Mouse (Mus musculus) lung, embryonic 16.5 days (tissue): ENCODE measurements around the gene Ano1. TPM values are rescaled to one million over a fixed set of nuclear protein-coding genes. Genes with fewer than 3 reads are reported as not detected.

Experiments
- ATAC-seq: fragments of 200-750 bp; cut with Nextera tagmentation; 2 replicates; pipeline ENCODE4 v1.8.0; 2017; ENCODE audit warnings: low read depth, mild to moderate bottlenecking, moderate library complexity
- H3K27ac ChIP-seq: fragments of 300-500 bp; sonication (generic); 2 replicates; pipeline ENCODE4 v1.5.1; 2014; ENCODE audit warnings: mild to moderate bottlenecking, control low read depth, low read length
- H3K27me3 ChIP-seq: fragments of 300-500 bp; sonication (generic); 2 replicates; pipeline ENCODE4 v1.6.1; 2014; ENCODE audit warnings: low read depth, low read length, mixed read lengths; ENCODE audit not compliant: control insufficient read depth, insufficient read depth
- H3K36me3 ChIP-seq: fragments of 300-500 bp; sonication (generic); 2 replicates; pipeline ENCODE4 v1.6.1; 2014; ENCODE audit warnings: low read length; ENCODE audit not compliant: control insufficient read depth, insufficient read depth
- H3K4me1 ChIP-seq: fragments of 300-500 bp; sonication (generic); replicated peaks from 2 replicates; pipeline ENCODE4 v1.6.1; 2014; ENCODE audit warnings: low read length, mixed read lengths; ENCODE audit not compliant: control insufficient read depth, insufficient read depth
- H3K4me2 ChIP-seq: fragments of 300-500 bp; sonication (generic); 2 replicates; pipeline ENCODE4 v1.6.1; 2014; ENCODE audit warnings: low read depth, low read length, control low read depth
- H3K4me3 ChIP-seq: fragments of 300-500 bp; sonication (generic); 2 replicates; pipeline ENCODE4 v1.5.1; 2014; ENCODE audit warnings: mild to moderate bottlenecking, low read length, control low read depth
- H3K9ac ChIP-seq: fragments of 300-500 bp; sonication (generic); 2 replicates; pipeline ENCODE4 v1.6.1; 2014; ENCODE audit warnings: low read length, control low read depth
- H3K9me3 ChIP-seq: fragments of 300-500 bp; sonication (generic); 2 replicates; pipeline ENCODE4 v1.6.1; 2016; ENCODE audit warnings: low read length; ENCODE audit not compliant: control insufficient read depth
- WGBS: fragments of 180-500 bp; shearing (Covaris S2); extraction: QIAGEN DNeasy Blood & Tissue Kit; methylation state at CpG from one replicate; pipeline ENCODE4 v1.1.7; 2014; 5-methylcytosine and 5-hydroxymethylcytosine counted together
- polyA plus RNA-seq: library from polyadenylated mRNA; unstranded; fragments of >200 nt; fragmentation: Nextera tagmentation; extraction: Ambion mirVana; gene quantifications from 2 replicates; pipeline ENCODE4 v1.2.1, GENCODE M21; 2015

Gene Ano1
- polyA plus RNA-seq, 1 experiment from 2014 or later, result 111 TPM

GRCm38 (mm10) chr7:144640817-144641216, 111.0 kb downstream of the Ano1 start:
- Histone ChIP-seq H3K27me3 (no peaks in the 10 kb centered on the region), H3K4me2 (no peak overlapping the region), H3K9me3 (no peaks in the 10 kb centered on the region), H3K36me3 (no peaks in the 10 kb centered on the region), H3K4me3 (no peak overlapping the region), H3K27ac (no peak overlapping the region), H3K9ac (no peak overlapping the region), H3K4me1 (no peaks in the 10 kb centered on the region)
- ATAC-seq, result no peak
- 75% methylated on average over 1 of the region's 1 CpGs for WGBS

GRCm38 (mm10) chr7:144636000-144636399, 115.8 kb downstream of the Ano1 start:
- 44% methylated on average over 2 of the region's 2 CpGs for WGBS
- no peaks in the 10 kb centered on the region for H3K4me1 ChIP-seq
- no peaks in the 10 kb centered on the region; the same call in 1 of the 2 replicates for H3K36me3 ChIP-seq
- no peak overlapping the region for H3K27ac ChIP-seq
- no peaks in the 10 kb centered on the region for H3K9me3 ChIP-seq
- no peak overlapping the region for H3K4me2 ChIP-seq
- no peak for ATAC-seq
- no peaks in the 10 kb centered on the region for H3K27me3 ChIP-seq
- H3K4me3 ChIP-seq, result no peak overlapping the region
- H3K9ac ChIP-seq, result no peak overlapping the region

- ATAC-seq, result no peak
- Histone ChIP-seq H3K36me3 (no peaks in the 10 kb centered on the region; the same call in 1 of the 2 replicates), H3K4me3 (no peak overlapping the region), H3K9me3 (no peaks in the 10 kb centered on the region), H3K27ac (no peak overlapping the region), H3K4me2 (no peak overlapping the region), H3K27me3 (no peaks in the 10 kb centered on the region), H3K9ac (no peak overlapping the region), H3K4me1 (peaks cover 6% of the 10 kb centered on the region; the same call in 1 of the 2 replicates)
- 66% methylated on average over 6 of the region's 6 CpGs for WGBS
These were observed 116.9 kb downstream of the Ano1 start for GRCm38 (mm10) chr7:144634875-144635274.

- no peaks in the 10 kb centered on the region for H3K9me3 ChIP-seq
- WGBS, result 67% methylated on average over 3 of the region's 3 CpGs
- peaks cover 6% of the 10 kb centered on the region; the same call in 1 of the 2 replicates for H3K4me1 ChIP-seq
- no peak overlapping the region for H3K27ac ChIP-seq
- H3K9ac ChIP-seq, result no peak overlapping the region
- H3K4me3 ChIP-seq, result no peak overlapping the region
- no peak overlapping the region for H3K4me2 ChIP-seq
- ATAC-seq, result no peak
- H3K36me3 ChIP-seq, result no peaks in the 10 kb centered on the region; the same call in 1 of the 2 replicates
- no peaks in the 10 kb centered on the region for H3K27me3 ChIP-seq
These were observed 117.3 kb downstream of the Ano1 start for GRCm38 (mm10) chr7:144634450-144634849.

GRCm38 (mm10) chr7:144632321-144632720, 119.5 kb downstream of the Ano1 start:
- Histone ChIP-seq H3K27ac (no peak overlapping the region), H3K4me3 (no peak overlapping the region), H3K36me3 (no peaks in the 10 kb centered on the region; the same call in 1 of the 2 replicates), H3K9me3 (no peaks in the 10 kb centered on the region), H3K4me2 (no peak overlapping the region), H3K4me1 (peaks cover 20% of the 10 kb centered on the region), H3K9ac (no peak overlapping the region), H3K27me3 (no peaks in the 10 kb centered on the region)
- ATAC-seq, result no peak

- no peak overlapping the region for H3K4me2 ChIP-seq
- no peak overlapping the region for H3K4me3 ChIP-seq
- ATAC-seq, result no peak
- no peak overlapping the region for H3K27ac ChIP-seq
- H3K9ac ChIP-seq, result no peak overlapping the region
- peaks cover 20% of the 10 kb centered on the region for H3K4me1 ChIP-seq
- WGBS, result 48% methylated on average over 3 of the region's 3 CpGs
- no peaks in the 10 kb centered on the region for H3K9me3 ChIP-seq
- H3K27me3 ChIP-seq, result no peaks in the 10 kb centered on the region
- no peaks in the 10 kb centered on the region; the same call in 1 of the 2 replicates for H3K36me3 ChIP-seq
These were observed 121.2 kb downstream of the Ano1 start for GRCm38 (mm10) chr7:144630622-144631021.

GRCm38 (mm10) chr7:144628334-144628915, 123.3 kb downstream of the Ano1 start:
- Histone ChIP-seq H3K27me3 (no peaks in the 10 kb centered on the region), H3K4me1 (peaks cover 20% of the 10 kb centered on the region), H3K4me3 (no peak overlapping the region), H3K27ac (0 out of 2 replicates have a peak overlapping the region, but pooled peaks have one; percentile 10), H3K9ac (no peak overlapping the region), H3K4me2 (no peak overlapping the region), H3K9me3 (no peaks in the 10 kb centered on the region), H3K36me3 (no peaks in the 10 kb centered on the region; the same call in 1 of the 2 replicates)
- peak; percentile 61 for ATAC-seq
- WGBS, result 16% methylated on average over 3 of the region's 3 CpGs

GRCm38 (mm10) chr7:144627606-144628333, 124.0 kb downstream of the Ano1 start:
- Histone ChIP-seq H3K4me1 (peaks cover 20% of the 10 kb centered on the region), H3K4me2 (no peak overlapping the region), H3K36me3 (no peaks in the 10 kb centered on the region; the same call in 1 of the 2 replicates), H3K27me3 (no peaks in the 10 kb centered on the region), H3K9me3 (no peaks in the 10 kb centered on the region), H3K27ac (0 out of 2 replicates have a peak overlapping the region, but pooled peaks have one; percentile 10), H3K4me3 (no peak overlapping the region), H3K9ac (no peak overlapping the region)
- WGBS, result 41% methylated on average over 13 of the region's 13 CpGs
- no peak for ATAC-seq

GRCm38 (mm10) chr7:144626042-144626441, 125.7 kb downstream of the Ano1 start:
- whole genome bisulfite sequencing, result 72% methylated on average over 2 of the region's 2 CpGs
- Histone ChIP-seq H3K4me2 (no peak overlapping the region), H3K27me3 (no peaks in the 10 kb centered on the region), H3K27ac (no peak overlapping the region), H3K9ac (no peak overlapping the region), H3K4me1 (peaks cover 23% of the 10 kb centered on the region), H3K4me3 (no peak overlapping the region), H3K36me3 (peaks cover 2% of the 10 kb centered on the region; the same call in 1 of the 2 replicates), H3K9me3 (0 out of 2 replicates have a peak, but pooled peaks cover 2% of the 10 kb centered on the region)
- ATAC-seq, result no peak
